Mouse (Mus musculus) hindbrain, postnatal 0 days (tissue): Measurements from ENCODE around the gene Tbx1. TPM values are rescaled to one million over a fixed set of nuclear protein-coding genes. Genes with fewer than 3 reads are reported as not detected.
A peak's percentile ranks its signal among the peaks of the same experiment; 100 is the strongest.

Source experiments
- ATAC-seq: fragments of 200-750 bp; cut with Nextera tagmentation; 2 replicates; pipeline ENCODE4 v1.8.0; 2017; ENCODE audit warnings: mild to moderate bottlenecking, moderate TSS enrichment, moderate library complexity
- DNase-seq: peaks from one replicate; pipeline ENCODE4 v3.0.0-alpha.2; 2015; ENCODE audit warnings: low spot score
- H3K27ac ChIP-seq: fragments of 300-500 bp; sonication (generic); 2 replicates; pipeline ENCODE4 v1.5.1; 2014; ENCODE audit warnings: mild to moderate bottlenecking
- H3K27me3 ChIP-seq: fragments of 300-500 bp; sonication (generic); 2 replicates; pipeline ENCODE4 v1.6.1; 2014; ENCODE audit warnings: low read length, mixed read lengths; ENCODE audit not compliant: insufficient read depth
- H3K36me3 ChIP-seq: fragments of 300-500 bp; sonication (generic); 2 replicates; pipeline ENCODE4 v1.6.1; 2014; ENCODE audit warnings: low read length, mixed read lengths; ENCODE audit not compliant: insufficient read depth
- H3K4me1 ChIP-seq: fragments of 300-500 bp; sonication (generic); 2 replicates; pipeline ENCODE4 v1.6.1; 2014; ENCODE audit warnings: antibody characterized with exemption, low read length, mixed read lengths; ENCODE audit not compliant: insufficient read depth
- H3K4me2 ChIP-seq: fragments of 300-500 bp; sonication (generic); 2 replicates; pipeline ENCODE4 v1.6.1; 2014; ENCODE audit warnings: low read depth, mild to moderate bottlenecking, low read length, moderate library complexity, mixed read lengths
- H3K4me3 ChIP-seq: fragments of 300-500 bp; sonication (generic); 2 replicates; pipeline ENCODE4 v1.5.1; 2014; ENCODE audit warnings: low read length
- H3K9ac ChIP-seq: fragments of 300-500 bp; sonication (generic); replicated peaks from 2 replicates; pipeline ENCODE4 v1.6.1; 2014; ENCODE audit warnings: mild to moderate bottlenecking, low read length, moderate library complexity, mixed read lengths
- H3K9me3 ChIP-seq: fragments of 300-500 bp; sonication (generic); 2 replicates; pipeline ENCODE4 v1.6.1; 2016; ENCODE audit warnings: low read length, mixed read lengths
- CTCF ChIP-seq: IDR thresholded peaks from 2 replicates; pipeline ENCODE4 v1.5.1; 2016; ENCODE audit warnings: antibody characterized with exemption, control low read depth, low read depth
- WGBS: fragments of 180-500 bp; shearing (Covaris S2); extraction: QIAGEN DNeasy Blood & Tissue Kit; methylation state at CpG from one replicate; pipeline ENCODE4 v1.1.7; 2014; 5-methylcytosine and 5-hydroxymethylcytosine counted together
- polyA plus RNA-seq: library from polyadenylated mRNA; unstranded; fragments of >200 nt; fragmentation: Nextera tagmentation; extraction: Ambion mirVana; gene quantifications from 2 replicates; pipeline ENCODE4 v1.2.1, GENCODE M21; 2015
- total RNA-seq: library from RNA; depleted of rRNA; stranded (reverse); fragments of >200 nt; gene quantifications from 2 replicates; pipeline ENCODE4 v1.2.3, GENCODE M21; 2014

Tbx1 gene
- total and polyA plus RNA-seq, 2 experiments from 2014 or later: 0.37 to 0.51 TPM

GRCm38 (mm10) chr16:18620201-18620600, 29.7 kb upstream of the Tbx1 start:
- peak; percentile 49 for DNase-seq
- Histone ChIP-seq H3K27me3 (peaks cover 39% of the 10 kb centered on the region), H3K4me2 (peak overlapping the region; percentile 69), H3K4me1 (peaks cover 16% of the 10 kb centered on the region; the same call in 1 of the 2 replicates), H3K9me3 (no peaks in the 10 kb centered on the region), H3K9ac (no peak overlapping the region), H3K36me3 (peaks cover 29% of the 10 kb centered on the region), H3K27ac (no peak overlapping the region), H3K4me3 (peak overlapping the region; percentile 36; the same call in 1 of the 2 replicates)
- no peak for TF ChIP-seq CTCF
- ATAC-seq: peak; percentile 13
- 24% methylated on average over 6 of the region's 6 CpGs for WGBS

GRCm38 (mm10) chr16:18619110-18619509, 28.6 kb upstream of the Tbx1 start:
- ATAC-seq (no peak), DNase-seq (no peak)
- Histone ChIP-seq H3K36me3 (peaks cover 20% of the 10 kb centered on the region; the same call in 1 of the 2 replicates), H3K9ac (no peak overlapping the region), H3K4me3 (no peak overlapping the region), H3K9me3 (no peaks in the 10 kb centered on the region), H3K27ac (no peak overlapping the region), H3K27me3 (peaks cover 34% of the 10 kb centered on the region), H3K4me2 (no peak overlapping the region), H3K4me1 (peaks cover 16% of the 10 kb centered on the region; the same call in 1 of the 2 replicates)
- TF ChIP-seq CTCF: no peak
- 43% methylated on average over 4 of the region's 4 CpGs for WGBS

GRCm38 (mm10) chr16:18618297-18618696, 27.8 kb upstream of the Tbx1 start:
- DNase-seq: no peak
- TF ChIP-seq CTCF: no peak
- ATAC-seq: no peak
- H3K4me1 ChIP-seq: peaks cover 16% of the 10 kb centered on the region; the same call in 1 of the 2 replicates
- H3K9ac ChIP-seq: no peak overlapping the region
- H3K4me2 ChIP-seq: no peak overlapping the region
- 56% methylated on average over 2 of the region's 2 CpGs for WGBS
- peaks cover 13% of the 10 kb centered on the region; the same call in 1 of the 2 replicates for H3K36me3 ChIP-seq
- H3K4me3 ChIP-seq: no peak overlapping the region
- H3K27ac ChIP-seq: no peak overlapping the region
- no peaks in the 10 kb centered on the region for H3K9me3 ChIP-seq
- H3K27me3 ChIP-seq: peaks cover 29% of the 10 kb centered on the region

- WGBS: 2% methylated on average over 27 of the region's 27 CpGs
- peak overlapping the region; percentile 21; the same call in 1 of the 2 replicates for H3K9ac ChIP-seq
- peaks cover 21% of the 10 kb centered on the region; the same call in 1 of the 2 replicates for H3K27me3 ChIP-seq
Observed at GRCm38 (mm10) chr16:18617370-18618065, 27.0 kb upstream of the Tbx1 start.

GRCm38 (mm10) chr16:18613301-18613700, 22.8 kb upstream of the Tbx1 start:
- no peak for TF ChIP-seq CTCF
- ATAC-seq: no peak
- WGBS: 97% methylated on average over 3 of the region's 3 CpGs

More at GRCm38 (mm10) chr16:18617370-18618065, 27.0 kb upstream of the Tbx1 start:
- H3K4me3 ChIP-seq: peak overlapping the region; percentile 32
- TF ChIP-seq CTCF: peak; percentile 96
- ATAC-seq (peak; percentile 60), DNase-seq (peak; percentile 93)
- H3K36me3 ChIP-seq: peaks cover 6% of the 10 kb centered on the region; the same call in 1 of the 2 replicates
- no peaks in the 10 kb centered on the region for H3K9me3 ChIP-seq
- peaks cover 16% of the 10 kb centered on the region; the same call in 1 of the 2 replicates for H3K4me1 ChIP-seq
- peak overlapping the region; percentile 58 for H3K4me2 ChIP-seq
- H3K27ac ChIP-seq: no peak overlapping the region

GRCm38 (mm10) chr16:18611752-18612151, 21.3 kb upstream of the Tbx1 start:
- Histone ChIP-seq H3K9me3 (no peaks in the 10 kb centered on the region), H3K36me3 (no peaks in the 10 kb centered on the region), H3K4me3 (no peak overlapping the region), H3K27me3 (0 out of 2 replicates have a peak, but pooled peaks cover 5% of the 10 kb centered on the region), H3K4me1 (no peaks in the 10 kb centered on the region), H3K4me2 (no peak overlapping the region), H3K9ac (no peak overlapping the region), H3K27ac (no peak overlapping the region)
- 64% methylated on average over 13 of the region's 13 CpGs for WGBS
- no peak for TF ChIP-seq CTCF
- ATAC-seq: no peak
- DNase-seq: no peak

More at GRCm38 (mm10) chr16:18613301-18613700, 22.8 kb upstream of the Tbx1 start:
- Histone ChIP-seq H3K9ac (no peak overlapping the region), H3K9me3 (no peaks in the 10 kb centered on the region), H3K27ac (no peak overlapping the region), H3K36me3 (no peaks in the 10 kb centered on the region), H3K4me2 (no peak overlapping the region), H3K4me1 (0 out of 2 replicates have a peak, but pooled peaks cover 5% of the 10 kb centered on the region), H3K27me3 (0 out of 2 replicates have a peak, but pooled peaks cover 5% of the 10 kb centered on the region), H3K4me3 (no peak overlapping the region)
- no peak for DNase-seq
